Mouse (Mus musculus): ENCODE results near the gene Fam168a.
"Not testable (repeated sequence)": the region's sequence is repeated elsewhere in the genome, so short reads cannot be mapped to it uniquely, and the experiment has no call there.

Fam168a gene

DNA sequence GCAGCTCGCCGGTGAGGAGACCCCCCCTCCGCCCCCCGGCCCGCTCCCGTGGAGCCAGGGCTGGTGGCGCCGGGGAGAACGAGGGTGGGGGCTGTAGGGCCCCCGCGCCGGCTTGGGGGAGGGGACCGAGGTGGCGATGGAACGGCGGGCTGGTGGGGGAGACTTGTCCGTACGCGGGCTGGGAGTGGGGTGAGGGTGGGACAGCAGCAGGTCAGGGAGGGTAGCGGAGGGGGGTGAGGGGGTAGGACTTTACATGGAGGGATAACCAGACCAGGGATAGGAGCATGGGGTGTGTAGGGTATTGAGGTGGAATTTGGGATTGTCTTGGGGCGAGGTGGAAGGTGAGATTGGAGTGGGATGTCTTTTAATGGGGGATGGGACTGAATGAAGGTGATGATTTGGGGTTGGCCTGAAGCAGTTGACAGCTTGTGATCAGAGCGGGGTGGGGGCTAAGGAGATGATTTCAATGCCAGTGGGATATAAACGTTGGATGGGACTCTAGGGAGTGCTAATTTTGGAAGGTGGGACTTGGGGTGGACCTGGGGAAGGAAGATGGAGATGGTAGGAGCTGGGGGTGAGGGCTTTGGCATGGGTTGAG is 547 bp downstream of the Fam168a start:
- peak; percentile 65 for DNase-seq (ENCODE audit: low read depth, low spot score)

DNA sequence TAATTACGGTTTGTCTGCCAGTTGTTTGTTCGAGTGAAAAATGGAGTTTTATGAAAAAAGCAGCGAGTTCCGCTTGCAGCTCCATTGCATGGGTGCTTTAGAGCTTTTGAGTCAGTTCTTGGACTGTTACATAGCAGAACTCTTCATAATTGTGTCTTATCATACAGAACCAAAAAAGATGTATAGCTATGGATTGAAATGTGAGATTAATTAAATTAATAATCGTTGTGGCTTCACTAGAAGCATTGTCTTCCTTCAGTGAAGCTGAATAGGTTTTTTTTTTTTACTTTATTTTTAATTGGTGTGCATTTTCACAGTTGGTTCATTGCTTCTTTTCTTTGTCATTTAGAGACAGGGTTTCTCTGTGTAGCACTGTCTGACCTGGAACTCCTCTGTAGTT is 12.3 kb downstream of the Fam168a start:
- DNase-seq (ENCODE audit: low read depth, low spot score): no peak

DNA sequence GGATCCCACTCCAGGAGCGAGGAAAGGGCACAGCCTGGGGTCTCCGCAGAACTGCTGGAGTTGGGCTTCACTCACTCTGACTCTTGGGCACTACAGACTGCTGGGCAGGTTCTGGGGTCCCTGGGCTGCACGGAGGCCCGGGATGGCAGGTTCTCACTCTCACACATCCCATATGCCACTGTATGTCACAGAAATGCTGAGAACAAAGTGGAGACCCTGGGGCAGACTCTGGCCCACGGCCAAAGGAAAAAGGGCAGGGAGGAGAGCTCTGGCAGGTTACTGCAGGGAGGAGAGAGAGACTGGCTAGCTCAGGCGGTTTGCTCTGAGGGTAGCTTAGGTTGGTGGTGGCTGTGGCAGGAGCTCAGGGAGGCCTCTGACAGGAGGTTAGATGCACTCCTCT is 15.8 kb downstream of the Fam168a start:
- no peak for DNase-seq (ENCODE audit: low read depth, low spot score)

DNA sequence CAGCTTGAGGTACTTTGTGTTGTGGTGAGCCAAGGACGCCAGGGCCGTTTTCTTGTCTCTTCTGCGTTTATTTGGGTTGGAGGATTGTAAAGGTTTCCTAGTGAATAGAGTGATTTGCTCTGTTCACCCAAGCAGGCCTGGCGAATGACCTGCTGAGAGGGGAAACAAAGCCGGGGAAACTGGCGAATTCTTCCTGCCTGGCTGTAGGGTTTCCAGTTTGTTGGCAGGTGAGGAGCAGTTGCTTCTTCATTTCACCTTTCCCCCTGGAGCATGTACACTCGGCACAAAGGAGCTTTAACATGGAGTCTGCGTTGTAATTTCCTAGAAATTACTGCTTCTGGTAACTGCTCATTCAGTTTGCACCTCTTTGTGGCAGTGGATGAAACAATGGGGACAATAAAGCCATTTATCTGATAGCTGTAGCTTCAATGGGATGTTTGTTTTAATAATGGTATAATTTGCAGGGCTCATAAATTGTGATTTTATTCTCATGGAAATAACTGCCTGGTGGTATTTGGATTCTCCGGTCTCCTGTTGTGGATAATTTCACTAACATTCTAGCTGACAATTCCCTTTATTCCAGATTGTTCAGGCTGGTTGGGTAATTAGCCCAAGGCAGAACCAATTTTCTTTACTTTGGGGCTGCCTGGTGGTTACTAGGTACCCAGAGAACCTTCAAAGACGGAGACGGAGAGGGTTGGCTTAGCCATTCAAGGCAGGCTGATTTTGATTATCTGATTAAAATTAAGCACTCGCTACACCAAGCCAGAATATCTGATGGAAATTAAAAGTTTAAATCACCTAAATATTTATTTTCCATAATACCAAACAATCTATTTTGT is 17.2 kb downstream of the Fam168a start:
- no peak for DNase-seq (ENCODE audit: low read depth, low spot score)

DNA sequence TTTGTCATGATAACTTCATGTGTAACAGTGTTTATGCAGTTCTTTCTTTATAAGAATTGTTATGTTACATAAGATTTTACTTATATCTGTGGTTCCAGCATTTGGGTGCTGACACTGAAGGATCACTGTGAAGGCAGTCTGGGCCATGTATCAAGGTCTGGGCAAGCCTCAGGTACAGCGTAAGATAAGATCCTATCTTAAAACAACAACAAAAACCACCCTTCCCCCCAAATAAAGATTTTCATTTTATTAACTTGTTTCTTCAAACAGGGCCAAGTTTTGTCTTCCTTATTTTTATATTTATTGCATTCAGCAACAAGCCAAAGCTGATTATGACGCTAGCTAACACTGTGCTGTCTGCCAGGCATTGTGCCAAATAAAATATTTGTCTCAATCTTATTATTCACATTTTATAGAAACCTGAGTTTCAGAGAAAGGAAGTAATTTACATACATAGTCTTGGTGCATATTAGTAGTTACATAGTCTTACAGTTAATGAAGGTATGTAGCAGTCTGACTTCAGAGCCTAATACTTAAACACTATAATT is 21.2 kb downstream of the Fam168a start:
- no peak for DNase-seq (ENCODE audit: low read depth, low spot score)

DNA sequence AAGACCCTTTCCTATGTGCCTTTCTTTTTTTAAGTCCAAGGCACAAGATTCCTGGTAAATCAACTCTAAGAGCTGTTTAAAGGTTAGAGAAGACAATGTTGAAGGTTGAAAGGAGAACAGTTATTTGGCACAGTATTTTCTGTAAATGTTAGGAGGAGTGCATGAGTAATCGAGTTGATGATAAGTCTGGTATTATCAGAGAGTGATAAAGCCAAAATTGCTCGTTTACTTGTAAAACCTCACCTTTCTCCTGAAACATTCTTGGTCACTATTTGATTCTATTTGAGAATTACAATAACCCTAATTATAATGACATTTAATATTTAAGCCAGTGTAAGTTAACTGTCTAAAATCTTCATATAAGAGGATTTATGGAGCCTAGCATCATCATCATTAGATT is 23.3 kb downstream of the Fam168a start:
- DNase-seq (ENCODE audit: low read depth, low spot score): no peak

DNA sequence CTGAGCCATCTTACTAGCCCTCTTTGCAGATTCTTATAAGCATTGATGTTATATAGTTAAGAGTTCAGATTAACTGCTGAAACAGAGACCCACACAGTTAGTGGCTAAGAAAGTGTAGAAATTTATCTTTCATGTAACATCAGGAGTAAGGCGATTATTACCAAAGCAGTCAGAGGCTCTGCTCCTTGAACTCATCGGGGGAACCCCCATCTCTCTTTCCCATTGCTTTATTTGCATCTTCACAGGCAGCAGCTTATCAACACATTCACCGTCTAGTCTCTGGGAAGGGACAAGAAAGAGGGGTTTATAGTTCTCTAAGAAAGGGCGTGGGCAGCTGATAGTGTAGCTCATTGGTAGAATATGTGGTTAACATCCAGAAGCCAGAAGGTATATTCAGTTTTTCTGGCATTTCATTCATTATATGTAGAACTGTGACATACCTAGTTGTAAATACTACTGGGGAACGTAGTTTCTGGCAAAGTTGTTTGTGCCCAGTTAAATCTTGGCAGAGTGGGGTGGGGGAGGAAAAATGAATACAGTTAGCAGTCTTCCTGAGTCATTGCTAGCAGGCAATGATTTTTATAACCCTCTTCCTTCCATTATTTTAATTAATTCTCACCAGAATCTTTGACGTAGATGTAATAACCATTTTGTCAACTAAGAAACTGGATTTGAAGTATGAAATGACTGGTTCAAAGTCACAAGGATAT is 26.1 kb downstream of the Fam168a start:
- DNase-seq (ENCODE audit: low read depth, low spot score): no peak

DNA sequence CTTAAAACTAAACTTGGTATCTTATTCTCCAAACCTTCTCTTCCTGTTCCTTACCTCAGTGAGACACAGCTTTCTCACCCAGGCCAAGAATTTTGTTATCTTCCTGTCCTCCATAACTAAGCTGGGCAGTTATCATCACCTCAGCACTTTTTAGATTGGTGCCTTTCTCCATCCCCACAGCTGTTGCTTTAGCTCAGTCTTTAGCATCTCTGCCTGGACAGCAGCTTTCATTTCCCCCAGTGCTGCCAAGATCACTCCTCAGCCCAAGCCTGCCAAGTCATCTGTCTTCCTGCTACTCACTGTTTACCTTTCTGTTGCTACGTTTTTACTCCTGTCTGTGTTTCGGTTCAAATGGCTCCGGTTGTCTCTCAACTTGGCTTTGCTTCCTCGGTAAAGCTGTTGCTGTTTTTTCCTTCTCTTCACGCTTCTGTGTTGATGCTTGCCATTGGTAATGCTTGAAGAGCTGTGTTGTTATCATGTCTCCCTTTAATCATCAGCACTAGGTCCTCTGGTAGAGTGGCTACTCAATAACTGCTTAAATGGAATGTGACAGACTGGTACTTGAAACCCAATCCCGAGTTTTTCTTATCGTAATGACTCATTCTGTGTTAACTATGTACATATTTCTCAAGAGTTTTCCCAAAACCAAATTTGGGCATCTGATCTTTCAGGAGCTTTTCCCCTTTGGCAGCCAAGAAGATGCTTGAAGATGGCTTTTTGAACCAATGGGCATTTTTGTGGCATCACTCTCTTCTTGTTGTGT is 26.8 kb downstream of the Fam168a start:
- no peak for DNase-seq (ENCODE audit: low read depth, low spot score)

DNA sequence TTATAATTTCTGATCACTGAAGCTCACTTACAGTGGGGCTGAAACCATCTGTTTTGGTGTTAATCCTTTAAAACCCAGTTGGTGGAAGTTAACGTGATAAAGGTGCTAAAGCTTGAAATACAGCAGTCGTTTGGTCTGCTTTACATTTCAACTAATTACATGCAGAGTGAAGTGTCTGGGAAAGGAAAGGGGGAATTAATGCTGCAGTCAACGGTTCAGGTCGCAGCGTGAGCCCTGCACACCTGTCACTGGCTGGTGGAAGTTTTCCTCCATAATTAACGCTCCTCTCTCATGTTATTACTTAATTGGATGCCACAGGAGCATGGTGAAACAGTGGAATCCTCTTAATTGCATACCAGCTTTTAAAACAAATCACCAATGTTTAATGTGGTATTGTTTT is 27.8 kb downstream of the Fam168a start:
- DNase-seq (ENCODE audit: low read depth, low spot score): no peak

DNA sequence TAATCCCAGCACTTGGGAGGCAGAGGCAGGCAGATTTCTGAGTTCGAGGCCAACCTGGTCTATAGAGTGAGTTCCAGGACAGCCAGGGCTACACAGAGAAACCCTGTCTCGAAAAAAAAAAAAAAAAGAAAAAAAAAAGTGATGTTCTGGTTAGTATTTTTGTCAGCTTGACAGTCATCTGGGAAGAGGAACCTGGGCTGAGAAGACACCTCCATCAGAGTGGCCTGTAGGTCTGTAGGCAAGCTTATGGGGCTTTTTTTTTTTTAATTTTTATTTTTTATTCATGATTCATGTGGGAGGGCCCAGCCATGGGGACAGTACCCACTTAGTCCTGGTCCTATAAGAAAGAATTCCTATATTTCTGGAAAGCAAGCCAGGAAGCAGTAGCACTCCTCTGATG is 28.5 kb downstream of the Fam168a start:
- DNase-seq (ENCODE audit: low read depth, low spot score): not testable (repeated sequence)

DNA sequence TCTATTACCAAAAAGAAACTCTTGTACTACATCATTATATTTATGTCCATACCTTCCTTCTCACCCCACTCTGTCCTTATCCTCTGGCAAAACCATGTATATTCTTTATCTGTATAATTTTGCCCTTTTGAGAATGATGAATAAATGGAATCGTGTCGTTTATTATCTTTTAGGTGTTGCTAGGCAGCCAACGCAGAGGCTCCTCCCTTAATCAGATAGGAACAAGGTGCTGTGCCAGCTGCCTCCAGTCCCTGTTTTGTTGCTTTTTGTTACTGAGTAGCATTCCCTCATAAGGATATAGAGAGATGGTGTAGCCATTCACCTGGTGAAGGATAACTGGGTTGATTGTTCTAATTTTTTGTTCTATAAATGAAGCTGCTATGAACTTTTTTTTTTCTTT is 29.7 kb downstream of the Fam168a start:
- DNase-seq (ENCODE audit: low read depth, low spot score): no peak

DNA sequence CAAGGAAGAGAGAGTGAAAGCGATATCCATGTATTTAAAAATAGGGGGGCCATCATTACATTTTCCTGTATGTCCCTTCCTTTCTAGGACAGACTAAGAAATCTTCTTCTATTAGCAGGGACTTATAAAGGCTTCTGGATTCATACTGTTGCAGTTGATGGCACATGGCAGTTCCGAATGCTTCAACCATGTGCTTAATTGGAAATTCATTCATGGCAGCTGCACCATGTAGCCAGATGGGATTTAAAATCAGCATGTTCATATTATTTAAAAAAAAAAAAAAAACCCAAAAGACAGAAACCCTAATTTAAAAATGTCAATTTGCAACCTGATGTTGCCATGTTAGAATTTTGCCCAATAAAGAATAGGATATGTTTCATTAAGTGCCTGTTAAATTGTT is 37.9 kb downstream of the Fam168a start:
- DNase-seq (ENCODE audit: low read depth, low spot score): no peak

DNA sequence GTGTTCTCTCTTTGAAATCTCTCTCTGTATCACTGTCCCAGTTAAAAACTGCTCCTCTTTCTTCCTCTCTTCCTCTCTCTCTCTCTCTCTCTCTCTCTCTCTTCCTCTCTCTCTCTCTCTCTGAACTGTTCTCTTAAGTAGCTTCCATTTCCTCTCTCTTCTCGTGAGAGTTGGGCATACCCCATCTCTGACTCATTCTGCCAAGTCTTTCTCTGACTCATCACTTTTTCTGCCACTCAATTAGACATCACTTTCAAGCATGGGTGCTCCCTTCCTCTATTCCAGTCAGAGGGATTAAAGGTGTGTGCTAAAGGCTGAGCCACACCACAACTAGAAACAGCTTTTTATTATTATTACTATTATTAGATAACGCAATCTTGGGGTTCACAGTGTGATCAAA is 43.7 kb downstream of the Fam168a start:
- DNase-seq (ENCODE audit: low read depth, low spot score): no peak

DNA sequence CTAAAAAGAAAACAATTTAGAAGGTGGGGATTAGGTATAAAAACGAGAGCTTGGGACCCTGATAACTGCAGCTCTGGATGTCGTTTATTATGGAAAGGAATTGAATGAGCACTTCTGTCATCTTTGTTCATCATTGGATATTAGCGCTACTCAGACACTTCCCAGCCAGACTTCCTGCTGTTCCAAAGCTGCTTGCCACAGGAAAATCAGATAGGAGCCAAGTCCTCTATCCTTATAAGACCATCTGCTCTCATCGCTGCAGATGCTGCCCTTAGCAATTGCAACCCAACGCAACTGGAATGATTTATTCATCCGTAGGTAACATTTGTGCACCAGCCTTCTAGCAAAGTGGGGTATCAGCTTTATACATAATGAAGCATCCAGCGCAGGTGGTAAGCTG is 52.3 kb downstream of the Fam168a start:
- DNase-seq (ENCODE audit: low read depth, low spot score): no peak

DNA sequence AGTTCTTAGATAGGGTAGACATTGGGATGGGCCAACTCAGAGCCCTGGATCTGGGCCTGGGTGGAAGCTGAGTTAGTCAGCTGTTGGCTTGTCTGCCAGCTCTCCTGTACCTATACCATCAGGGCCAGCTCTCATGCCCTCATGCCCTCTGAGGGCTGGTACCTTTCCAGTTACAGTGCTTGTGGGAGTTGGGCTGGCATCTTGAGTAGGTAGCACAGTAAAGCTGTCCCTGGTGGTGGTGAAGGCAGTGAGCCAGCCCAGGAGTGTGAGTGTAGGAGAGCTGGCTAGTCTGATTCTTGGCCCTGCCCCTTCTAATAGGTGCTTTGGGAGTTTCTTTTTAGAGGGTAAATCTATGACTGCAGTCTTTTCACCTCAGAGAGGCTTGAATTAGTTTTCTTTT is 56.3 kb downstream of the Fam168a start:
- DNase-seq (ENCODE audit: low read depth, low spot score): no peak

DNA sequence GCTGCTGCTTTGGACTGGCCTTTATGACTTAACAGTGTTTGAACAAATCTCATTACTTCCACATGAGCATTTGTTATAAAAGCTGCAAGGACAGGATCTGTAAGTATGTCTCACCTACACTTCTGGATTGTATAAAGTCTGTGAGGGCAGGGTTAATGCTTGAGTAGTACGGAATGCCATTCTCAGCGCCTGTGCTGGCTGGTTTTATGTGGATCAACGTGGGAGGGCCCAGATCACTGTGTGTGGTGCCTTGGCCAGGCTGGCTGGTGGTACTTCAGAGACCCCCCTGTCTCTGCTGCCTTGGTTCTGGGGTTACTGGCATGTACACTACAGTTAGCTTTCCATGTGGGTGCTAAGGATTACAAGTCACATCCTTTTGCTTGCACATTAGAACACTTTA is 61.1 kb downstream of the Fam168a start:
- DNase-seq (ENCODE audit: low read depth, low spot score): no peak

DNA sequence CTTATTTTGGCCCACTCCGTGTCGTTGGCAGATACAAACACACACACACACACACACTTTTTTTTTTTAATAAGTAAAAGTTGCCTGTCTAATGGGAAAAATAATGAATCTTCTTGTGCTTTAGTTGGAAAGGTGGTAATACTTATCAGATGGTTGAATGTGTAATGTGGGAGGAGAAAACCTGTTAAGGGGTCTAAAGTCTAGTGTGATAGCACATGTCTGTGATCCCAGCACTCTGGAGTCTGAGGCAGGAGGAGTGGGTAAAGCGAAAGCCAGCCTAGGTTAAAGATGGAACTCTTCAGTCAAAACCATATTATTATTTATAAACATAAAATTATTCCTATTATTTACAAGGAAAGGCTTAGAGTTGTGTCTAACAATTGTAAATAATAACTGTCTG is 61.6 kb downstream of the Fam168a start:
- no peak for DNase-seq (ENCODE audit: low read depth, low spot score)

DNA sequence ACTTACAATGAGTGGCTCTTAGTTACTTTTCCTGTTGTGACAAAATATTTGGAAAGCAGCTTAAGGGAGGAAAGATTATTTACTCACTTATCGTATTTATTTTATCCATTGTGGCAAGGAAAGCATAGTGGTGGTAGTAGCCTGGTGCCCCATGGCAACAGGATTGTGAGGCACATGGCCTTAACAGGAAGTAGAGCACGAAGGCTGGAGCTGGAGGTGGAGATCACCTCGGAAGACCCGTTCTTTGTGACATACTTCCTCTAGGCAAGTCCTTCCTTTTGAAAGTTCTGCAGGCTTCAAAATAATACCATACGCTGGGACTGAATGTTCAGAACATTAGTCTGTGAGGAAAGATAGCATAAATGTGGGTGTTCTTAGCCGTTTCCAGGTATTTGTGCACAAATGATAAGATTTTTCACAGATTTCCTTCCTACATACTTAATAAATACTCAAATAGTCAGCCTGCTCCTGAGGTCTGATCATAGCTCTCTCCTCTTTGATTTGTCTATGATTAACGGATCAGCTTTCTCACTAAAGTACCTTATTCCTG is 63.2 kb downstream of the Fam168a start:
- DNase-seq (ENCODE audit: low read depth, low spot score): no peak

DNA sequence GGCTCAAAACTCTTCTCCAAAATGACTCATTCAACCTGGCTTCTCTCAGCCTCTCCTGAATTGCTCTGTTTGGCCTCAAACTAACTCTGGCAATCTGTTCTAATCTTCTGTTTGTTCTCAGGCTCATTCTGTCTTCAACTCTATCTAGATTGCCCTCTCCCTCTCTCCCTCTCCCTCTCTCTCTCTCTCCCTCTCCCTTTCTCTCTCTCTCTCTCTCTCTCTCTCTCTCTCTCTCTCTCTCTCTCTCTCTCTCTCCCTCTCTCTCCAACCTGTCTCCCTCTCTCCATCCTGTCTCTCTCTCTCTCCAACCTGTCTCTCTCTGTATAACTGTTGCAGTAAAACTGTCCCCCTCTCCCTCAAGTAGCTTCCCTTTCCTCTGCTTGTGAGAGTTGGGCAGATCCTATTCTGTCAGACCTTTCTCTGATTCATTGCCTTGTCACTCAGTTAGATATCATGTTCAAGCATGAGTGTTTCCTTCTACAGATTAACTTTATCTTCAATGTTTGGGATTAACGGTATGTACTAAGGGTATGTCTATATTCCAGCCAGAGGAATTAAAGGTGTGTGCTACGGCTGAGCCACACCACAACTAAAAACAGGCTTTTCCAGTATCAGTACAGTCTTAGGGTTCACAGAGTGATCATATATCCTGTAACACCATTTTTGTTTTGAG is 64.4 kb downstream of the Fam168a start:
- no peak for DNase-seq (ENCODE audit: low read depth, low spot score)

DNA sequence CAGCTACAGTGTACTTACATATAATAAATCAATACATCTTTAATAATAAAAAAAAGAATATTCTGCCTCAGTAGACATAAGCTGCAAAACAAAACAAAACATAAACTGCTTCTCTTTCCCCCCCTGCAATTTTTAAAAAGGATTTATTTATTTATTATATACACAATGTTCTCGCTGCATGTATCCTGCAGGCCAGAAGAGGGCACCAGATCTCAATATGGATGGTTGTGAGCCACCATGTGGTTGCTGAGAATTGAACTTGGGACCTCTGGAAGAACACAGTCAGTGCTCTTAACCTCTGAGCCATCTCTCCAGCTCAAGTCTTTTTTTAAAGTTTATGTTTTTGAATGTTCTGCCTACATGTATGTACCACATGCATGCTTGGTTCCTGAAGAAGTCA is 67.8 kb downstream of the Fam168a start:
- peak; percentile 36 for DNase-seq (ENCODE audit: low read depth, low spot score)

DNA sequence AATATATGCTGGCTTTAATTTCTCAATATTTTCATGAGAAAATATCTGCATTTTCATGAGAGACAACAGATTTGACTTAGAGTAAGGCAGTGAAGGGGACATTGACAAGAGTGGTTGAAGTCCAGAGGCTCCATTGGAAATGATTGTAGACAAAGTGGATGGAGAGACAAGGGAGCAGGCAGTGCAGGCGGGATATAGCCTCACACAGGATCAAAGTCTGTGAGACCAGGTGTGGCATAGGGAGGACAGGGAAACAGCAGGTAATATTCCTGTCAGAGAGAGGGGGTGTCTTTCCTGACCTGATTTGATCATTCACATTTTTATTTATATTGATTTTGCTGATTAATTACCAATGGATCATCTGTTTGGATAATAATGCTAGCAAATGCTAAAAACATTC is 69.4 kb downstream of the Fam168a start:
- no peak for DNase-seq (ENCODE audit: low read depth, low spot score)

All from ES-CJ7 (cell line).